In the genomic region with DNA sequence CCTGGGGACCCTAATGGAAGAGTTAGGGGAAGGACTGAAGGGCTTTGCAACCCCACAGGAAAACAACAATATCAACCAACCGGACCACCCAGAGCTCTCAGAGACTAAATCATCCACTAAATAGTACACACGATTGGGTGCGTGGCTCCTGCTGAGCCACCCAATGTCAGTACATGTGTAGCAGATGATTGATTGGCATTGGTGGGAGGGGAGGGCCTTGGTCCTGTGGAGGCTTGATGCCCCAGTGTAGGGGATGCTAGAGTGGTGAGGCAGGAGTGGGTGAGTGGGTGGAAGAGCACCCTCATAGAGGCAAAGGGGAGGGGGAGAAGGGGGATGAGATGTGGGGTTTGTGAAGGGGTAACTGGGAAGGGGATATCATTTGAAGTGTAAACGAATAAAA, we compare ENCODE assay signal across 24 mouse cellular contexts. TPM values are rescaled to one million over a fixed set of nuclear protein-coding genes. Genes with fewer than 3 reads are reported as not detected.
DNase-seq lines count a peak whose midpoint lies in the region; TF ChIP-seq lines count a peak whose summit lies in the region.
"Had no signal": no experiment of that assay in that cellular context is flagged by ENCODE, and none has a peak within 500 bp of the region (broad histone marks: within the 10 kb centered on the region; RNA-seq: fewer than 3 reads in every experiment).

No protein-coding gene starts in this region.

- DNase-seq in heart, adult 11 months: peak; percentile 68
- DNase-seq in heart, adult 2 months: no peak
- peak in 1 of 2 experiments; percentile 8 for DNase-seq in layer of hippocampus, adult 2 months (ENCODE audit: low spot score in 2 of 2)
- no peak for DNase-seq in layer of hippocampus, adult 18-20 months (ENCODE audit: low spot score in 2 of 2)
- peak; percentile 0 to 1 for DNase-seq in layer of hippocampus, postnatal 36 days
- DNase-seq in layer of hippocampus, adult 11-12 months (ENCODE audit: low spot score): no peak
- peak; percentile 11 to 16 for DNase-seq in right cerebral cortex, postnatal 10 days (ENCODE audit: low spot score in 2 of 2)
- DNase-seq in right cerebral cortex, postnatal 4 days: no peak
- DNase-seq: adrenal gland, adult 8-10 months; adrenal gland, postnatal 14 days; adrenal gland, postnatal 36 days; B cell, adult 2 months; cerebellum, adult 11-12 months; cerebellum, adult 9-10 months; cerebellum, postnatal 10 days had no signal

- TF ChIP-seq CTCF in heart, adult 2 months (IDR thresholded peaks at IDR 0.05): no peak
- TF ChIP-seq CTCF in layer of hippocampus, adult 2 months (conservative IDR thresholded peaks at IDR 0.05): no peak

- no peak overlapping the region for H3K9ac ChIP-seq in heart, adult 2 months (ENCODE audit: low read depth, low read length)
- H3K9ac ChIP-seq: embryonic facial prominence, embryonic 12.5 days; forebrain, embryonic 13.5 days had no signal

- H3K79me2 ChIP-seq in heart, adult 2 months (replicated peaks; ENCODE audit: control insufficient read depth, insufficient read depth, low read length): no peaks in the 10 kb centered on the region

- no peaks in the 10 kb centered on the region for H3K4me1 ChIP-seq in heart, adult 2 months (ENCODE audit: control insufficient read depth, insufficient read depth, low read length)
- H3K4me1 ChIP-seq: embryonic facial prominence, embryonic 10.5 days; embryonic facial prominence, embryonic 12.5 days; forebrain, embryonic 13.5 days had no signal

- no peaks in the 10 kb centered on the region for H3K27me3 ChIP-seq in heart, adult 2 months (ENCODE audit: control insufficient read depth, insufficient read depth, low read length)
- H3K27me3 ChIP-seq: CH12.LX; embryonic facial prominence, embryonic 12.5 days; forebrain, embryonic 13.5 days; Patski had no signal

- TF ChIP-seq POLR2A in heart, adult 2 months (IDR thresholded peaks at IDR 0.05; ENCODE audit: insufficient read depth, low read depth, low read length): no peak

- no peak for TF ChIP-seq EP300 in heart, adult 2 months (IDR thresholded peaks at IDR 0.05; ENCODE audit: insufficient read depth, low read depth, low read length)

- H3K27ac ChIP-seq in heart, adult 2 months: no peak overlapping the region
- H3K27ac ChIP-seq in layer of hippocampus, adult 2 months: peak overlapping the region; percentile 41; the same call in 1 of the 2 replicates
- H3K27ac ChIP-seq: embryonic facial prominence, embryonic 10.5 days; embryonic facial prominence, embryonic 12.5 days; forebrain, embryonic 13.5 days had no signal

- no peak overlapping the region for H3K4me3 ChIP-seq in heart, adult 2 months
- no peak overlapping the region for H3K4me3 ChIP-seq in layer of hippocampus, adult 2 months
- H3K4me3 ChIP-seq: embryonic facial prominence, embryonic 10.5 days; embryonic facial prominence, embryonic 12.5 days; forebrain, embryonic 13.5 days had no signal

- 86% methylated on average over 4 of the region's 4 CpGs for WGBS in heart, adult 2 months

- no peaks in the 10 kb centered on the region for H3K36me3 ChIP-seq in heart, adult 2 months (ENCODE audit: control insufficient read depth, insufficient read depth, low read length)

- intact Hi-C loops in heart, adult 2 months (cut with DNase I): no loop called here

RNA-seq across cellular contexts. Expression of a gene that starts 18.4 kb away (rescaled TPM):
- 10 to 100 TPM; 17.8 to 21.3 TPM for total RNA-seq in heart, adult 2 months (2021)
- polyA plus RNA-seq in heart, adult 2 months (2012; rRNA removed): 12.0 and 20.2 TPM in 2 replicates
- 10 to 100 TPM; 97.0 to 98.1 TPM for total RNA-seq in layer of hippocampus, adult 2 months (2021)
- 100 to 1,000 TPM in 1 of 2 experiments, 10 to 100 TPM in 1; 96.3 to 100 TPM for total RNA-seq in layer of hippocampus, adult 18-20 months (2021)
- total RNA-seq in layer of hippocampus, postnatal 36 days (2021): 10 to 100 TPM; 87.3 to 89.7 TPM

RNA-seq across cellular contexts. Expression of a gene that starts 26.9 kb away (rescaled TPM):
- total RNA-seq in heart, adult 2 months (2021): 1,000 to 10,000 TPM in 1 of 2 experiments, 100 to 1,000 TPM in 1; 909 to 1,075 TPM
- polyA plus RNA-seq in heart, adult 2 months (2012; rRNA removed): 1,802 and 2,387 TPM in 2 replicates
- total RNA-seq in layer of hippocampus, adult 2 months (2021): 100 to 1,000 TPM; 698 to 704 TPM
- 100 to 1,000 TPM; 713 to 785 TPM for total RNA-seq in layer of hippocampus, adult 18-20 months (2021)
- 100 to 1,000 TPM; 659 to 685 TPM for total RNA-seq in layer of hippocampus, postnatal 36 days (2021)

RNA-seq across cellular contexts. Expression of a gene that starts 31.6 kb away (rescaled TPM):
- total RNA-seq in heart, adult 2 months (2021): not detected
- polyA plus RNA-seq in heart, adult 2 months (2012; rRNA removed): 0.18 TPM in 2 replicates
- total RNA-seq in layer of hippocampus, adult 2 months (2021): 1 to 10 TPM; 5.9 to 8.0 TPM
- total RNA-seq in layer of hippocampus, adult 18-20 months (2021): 10 to 100 TPM; 11.1 to 12.9 TPM
- 1 to 10 TPM; 8.1 to 8.9 TPM for total RNA-seq in layer of hippocampus, postnatal 36 days (2021)
- total RNA-seq: adrenal gland, adult 18-20 months; adrenal gland, adult 8-10 months; adrenal gland, postnatal 14 days; adrenal gland, postnatal 36 days; G1E had no signal
- polyA plus RNA-seq: activated CD4-positive, CD25-positive, alpha-beta regulatory T cell, adult 4 months; CD4-positive, CD25-positive, alpha-beta regulatory T cell, adult 4 months had no signal

RNA-seq across cellular contexts. Expression of a gene that starts 50.4 kb away (rescaled TPM):
- 10 to 100 TPM; 44.6 to 49.1 TPM for total RNA-seq in heart, adult 2 months (2021)
- polyA plus RNA-seq in heart, adult 2 months (2012; rRNA removed): 26.8 and 40.7 TPM in 2 replicates
- total RNA-seq in layer of hippocampus, adult 2 months (2021): 10 to 100 TPM; 82.2 to 88.9 TPM
- total RNA-seq in layer of hippocampus, adult 18-20 months (2021): 10 to 100 TPM; 93.2 to 98.5 TPM
- 10 to 100 TPM; 83.4 to 95.4 TPM for total RNA-seq in layer of hippocampus, postnatal 36 days (2021)

Comparison
In these comparisons a context has a peak if more than half of its experiments do, and no peak if none do; other contexts are left out.
1. DNase-seq: peak in heart, adult 11 months (single experiment), layer of hippocampus, postnatal 36 days (2 of 2) and right cerebral cortex, postnatal 10 days (2 of 2); none in heart, adult 2 months (0 of 2), layer of hippocampus, adult 18-20 months (0 of 2), layer of hippocampus, adult 11-12 months (single experiment) and right cerebral cortex, postnatal 4 days (single experiment).
2. RNA of a gene that starts 31.6 kb away (total RNA-seq): 11.1 to 12.9 TPM in layer of hippocampus, adult 18-20 months, 8.1 to 8.9 TPM in layer of hippocampus, postnatal 36 days and 5.9 to 8.0 TPM in layer of hippocampus, adult 2 months; not detected in heart, adult 2 months; every median in the first group is over 4 times any median in the second.